Mouse (Mus musculus) CH12.LX (cell line): ENCODE measurements around the gene Gm5129. TPM values are rescaled to one million over a fixed set of nuclear protein-coding genes. Genes with fewer than 3 reads are reported as not detected.

ENCODE experiments used
- DNase-seq: peaks from one replicate; pipeline ENCODE4 v3.0.0-alpha.2; 2013; ENCODE audit errors: extremely low read depth
- H3K27ac ChIP-seq: 2 replicates; pipeline ENCODE4 v1.5.1; 2012; ENCODE audit warnings: low read depth, mild to moderate bottlenecking, control low read depth, moderate library complexity; ENCODE audit not compliant: insufficient read depth
- H3K27me3 ChIP-seq: replicated peaks from 2 replicates; pipeline ENCODE3; 2012; ENCODE audit warnings: inconsistent platforms
- H3K36me3 ChIP-seq, 2 experiments: replicated peaks in 1 of 2; 2 replicates each; pipeline versions ENCODE3 to v1.6.1; 2012; ENCODE audit warnings: inconsistent platforms in 1 of 2, low read length in 1 of 2, mild to moderate bottlenecking in 1 of 2, mixed read lengths in 1 of 2, moderate library complexity in 1 of 2; ENCODE audit not compliant: control insufficient read depth in 1 of 2, insufficient read depth in 1 of 2
- H3K4me1 ChIP-seq, 2 experiments: 2 replicates each; pipeline ENCODE4 v1.6.1; 2012; ENCODE audit warnings: inconsistent platforms in 1 of 2, moderate library complexity in 1 of 2; ENCODE audit not compliant: insufficient read depth in 2 of 2, control insufficient read depth in 1 of 2
- H3K4me2 ChIP-seq: 2 replicates; pipeline ENCODE4 v1.6.1; 2012; ENCODE audit warnings: low read depth, mild to moderate bottlenecking, control low read depth; ENCODE audit not compliant: poor library complexity, insufficient read depth, severe bottlenecking
- H3K4me3 ChIP-seq, 3 experiments: fragments of 150-350 bp in 1 of 3; sonication (generic) in 1 of 3; replicated peaks in 1 of 3; 2 replicates each; pipeline versions ENCODE3 to v1.5.1; 2011 to 2012; ENCODE audit warnings: low read depth in 2 of 3, low read length in 2 of 3, mild to moderate bottlenecking in 2 of 3, moderate library complexity in 2 of 3, control low read depth in 1 of 3, improper control_type of control experiment in 1 of 3, inconsistent platforms in 1 of 3, mixed read lengths in 1 of 3; ENCODE audit not compliant: poor library complexity in 1 of 3
- H3K79me2 ChIP-seq: replicated peaks from 2 replicates; pipeline ENCODE4 v1.6.1; 2012; ENCODE audit warnings: mild to moderate bottlenecking, moderate library complexity; ENCODE audit not compliant: control insufficient read depth, poor library complexity, insufficient read depth, severe bottlenecking; ENCODE audit errors: extremely low read depth
- H3K9ac ChIP-seq: 2 replicates; pipeline ENCODE4 v1.6.1; 2012; ENCODE audit warnings: low read depth, mild to moderate bottlenecking, control low read depth, moderate library complexity; ENCODE audit not compliant: insufficient read depth
- H3K9me3 ChIP-seq: replicated peaks from 2 replicates; pipeline ENCODE3; 2012; ENCODE audit warnings: low read length, inconsistent platforms, mixed read lengths
- BHLHE40 ChIP-seq: IDR thresholded peaks from 2 replicates; pipeline ENCODE4 v1.6.1; 2011; ENCODE audit warnings: mild to moderate bottlenecking, low read depth, low read length, improper control_type of control experiment
- CHD1 ChIP-seq: IDR thresholded peaks from 2 replicates; pipeline ENCODE4 v1.6.1; 2012; ENCODE audit warnings: low read depth, low read length, improper control_type of control experiment, inconsistent platforms
- CHD2 ChIP-seq: IDR thresholded peaks from 2 replicates; pipeline ENCODE4 v1.6.1; 2011; ENCODE audit warnings: low read length, improper control_type of control experiment
- ELF1 ChIP-seq: IDR thresholded peaks from 2 replicates; pipeline ENCODE4 v1.6.1; 2014; ENCODE audit warnings: low read depth, mild to moderate bottlenecking, inconsistent platforms, low read length, improper control_type of control experiment
- EP300 ChIP-seq: IDR thresholded peaks from 2 replicates; pipeline ENCODE4 v1.6.1; 2011; ENCODE audit warnings: low read length, improper control_type of control experiment
- GABPA ChIP-seq: IDR thresholded peaks from 2 replicates; pipeline ENCODE4 v1.6.1; 2012; ENCODE audit warnings: low read depth, low read length, improper control_type of control experiment, inconsistent platforms; ENCODE audit not compliant: insufficient replicate concordance
- HCFC1 ChIP-seq: IDR thresholded peaks from 2 replicates; pipeline ENCODE4 v1.6.1; 2012; ENCODE audit warnings: low read depth, mild to moderate bottlenecking, inconsistent platforms, low read length, improper control_type of control experiment
- JUN ChIP-seq: IDR thresholded peaks from 2 replicates; pipeline ENCODE4 v1.6.1; 2011; ENCODE audit warnings: low read depth, mild to moderate bottlenecking, low read length, improper control_type of control experiment, moderate library complexity; ENCODE audit not compliant: insufficient read depth
- JUND ChIP-seq: conservative IDR thresholded peaks from 2 replicates; pipeline ENCODE4 v1.6.1; 2011; ENCODE audit warnings: low read depth, low read length, improper control_type of control experiment
- KAT2A ChIP-seq: IDR thresholded peaks from 2 replicates; pipeline ENCODE4 v1.6.1; 2012; ENCODE audit warnings: low read length, improper control_type of control experiment, inconsistent platforms; ENCODE audit not compliant: insufficient replicate concordance
- MAFK ChIP-seq: IDR thresholded peaks from 2 replicates; pipeline ENCODE4 v1.6.1; 2011; ENCODE audit warnings: low read length, improper control_type of control experiment; ENCODE audit not compliant: insufficient replicate concordance
- MXI1 ChIP-seq: IDR thresholded peaks from 2 replicates; pipeline ENCODE4 v1.6.1; 2011; ENCODE audit warnings: mild to moderate bottlenecking, low read depth, low read length, improper control_type of control experiment
- MYC ChIP-seq: IDR thresholded peaks from 2 replicates; pipeline ENCODE4 v1.6.1; 2011; ENCODE audit warnings: low read depth, mild to moderate bottlenecking, improper control_type of control experiment, low read length
- NRF1 ChIP-seq: IDR thresholded peaks from 2 replicates; pipeline ENCODE4 v1.6.1; 2014; ENCODE audit warnings: low read depth, mild to moderate bottlenecking, inconsistent platforms, low read length, improper control_type of control experiment, moderate library complexity
- PAX5 ChIP-seq: IDR thresholded peaks from 2 replicates; pipeline ENCODE4 v1.6.1; 2012; ENCODE audit warnings: low read length, inconsistent platforms, mixed read lengths
- POLR2A ChIP-seq: IDR thresholded peaks from 2 replicates; pipeline ENCODE4 v1.6.1; 2011; ENCODE audit warnings: low read depth, mild to moderate bottlenecking, improper control_type of control experiment, low read length
- RAD21 ChIP-seq: IDR thresholded peaks from 2 replicates; pipeline ENCODE4 v1.6.1; 2011; ENCODE audit warnings: low read depth, mild to moderate bottlenecking, low read length, improper control_type of control experiment, moderate library complexity
- TBP ChIP-seq: conservative IDR thresholded peaks from 2 replicates; pipeline ENCODE4 v1.6.1; 2011; ENCODE audit warnings: low read depth, low read length, improper control_type of control experiment
- UBTF ChIP-seq: IDR thresholded peaks from 2 replicates; pipeline ENCODE4 v1.6.1; 2012; ENCODE audit warnings: low read depth, mild to moderate bottlenecking, inconsistent platforms, low read length, improper control_type of control experiment, moderate library complexity
- USF1 ChIP-seq: IDR thresholded peaks from 2 replicates; pipeline ENCODE4 v1.6.1; 2014; ENCODE audit warnings: low read depth, mild to moderate bottlenecking, inconsistent platforms, low read length, improper control_type of control experiment
- USF2 ChIP-seq: conservative IDR thresholded peaks from 2 replicates; pipeline ENCODE4 v1.6.1; 2011; ENCODE audit warnings: low read depth, low read length, improper control_type of control experiment
- ZC3H11A ChIP-seq: IDR thresholded peaks from 2 replicates; pipeline ENCODE4 v1.6.1; 2012; ENCODE audit warnings: low read depth, mild to moderate bottlenecking, inconsistent platforms, low read length, improper control_type of control experiment
- ZKSCAN1 ChIP-seq: IDR thresholded peaks from 2 replicates; pipeline ENCODE4 v1.6.1; 2012; ENCODE audit warnings: low read depth, inconsistent platforms, low read length, improper control_type of control experiment, borderline replicate concordance
- ZNF384 ChIP-seq: IDR thresholded peaks from 2 replicates; pipeline ENCODE4 v1.6.1; 2012; ENCODE audit warnings: low read depth, low read length, improper control_type of control experiment, inconsistent platforms
- dilution Hi-C: fragments of 300-500 bp; cut with MboI; formaldehyde crosslinking; loops from 2 replicates; pipeline ENCODE4 v1.14.3; 2020; ENCODE audit warnings: low sequenced_read_pairs; ENCODE audit not compliant: extremely low pct_unique_long_range_greater_than_20kb, extremely low pct_ligation_motif_present
- in situ Hi-C: fragments of 300-500 bp; cut with MboI; formaldehyde crosslinking; loops from 3 replicates; pipeline ENCODE4 v1.14.3; 2019; ENCODE audit warnings: low sequenced_read_pairs, low pct_ligation_motif_present, low pct_unique_long_range_greater_than_20kb, mixed read lengths
- polyA plus RNA-seq: library from polyadenylated mRNA; unstranded; fragments of >175 nt; gene quantifications from 2 replicates; pipeline ENCODE4 v1.2.1, GENCODE M21; 2012; ENCODE audit warnings: low read depth; ENCODE audit not compliant: insufficient read length
- total RNA-seq, 2 experiments: library from RNA; depleted of rRNA; stranded (reverse); fragments of 300-350 nt in 1 of 2; fragments of >200 nt in 1 of 2; gene quantifications; 2 replicates each; pipeline ENCODE4 v1.2.3; 2012 to 2014

Gene Gm5129
- total and polyA plus RNA-seq, 3 experiments = 1.3 TPM; not detected in 2

DNA sequence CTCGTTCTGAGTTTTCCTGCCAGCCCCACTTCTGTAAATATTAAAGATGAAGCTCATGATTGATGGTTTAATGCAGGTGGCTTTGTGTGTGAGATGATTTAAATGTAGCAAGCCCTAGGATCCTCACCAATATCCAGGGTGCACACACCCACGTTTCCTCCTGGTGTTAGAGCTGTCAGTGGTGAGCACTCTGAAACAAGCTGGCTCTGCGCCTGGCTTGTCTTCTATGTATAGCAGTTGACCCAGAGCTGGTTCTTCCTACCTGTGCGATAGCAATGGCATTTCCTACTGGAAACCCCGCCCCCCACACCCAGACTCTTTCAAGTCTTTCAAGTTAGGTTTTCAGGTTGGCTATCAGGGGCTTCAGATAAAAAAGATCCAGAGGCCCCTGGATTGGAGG is 39.7 kb upstream of the Gm5129 start:
- Histone ChIP-seq H3K36me3 (peaks cover 43 to 91% of the 10 kb centered on the region in 2 experiments), H3K79me2 (no peaks in the 10 kb centered on the region; the same call in 1 of the 2 replicates), H3K27ac (no peak overlapping the region), H3K4me3 (no peak overlapping the region), H3K4me2 (no peak overlapping the region), H3K9me3 (no peaks in the 10 kb centered on the region), H3K9ac (no peak overlapping the region), H3K27me3 (no peaks in the 10 kb centered on the region), H3K4me1 (peaks cover 4 to 23% of the 10 kb centered on the region in 2 experiments; a peak in 3 of 4 replicates)
- in situ Hi-C loops (no loop called here), dilution Hi-C loops (no loop called here)
- no peak for DNase-seq
- no peak for TF ChIP-seq GABPA
- TF ChIP-seq KAT2A = no peak
- TF ChIP-seq HCFC1 = no peak
- no peak for TF ChIP-seq USF1
- TF ChIP-seq PAX5 = no peak
- TF ChIP-seq USF2 = no peak
- TF ChIP-seq CHD2 = no peak
- TF ChIP-seq ZC3H11A = no peak
- no peak for TF ChIP-seq EP300
- TF ChIP-seq ELF1 = no peak

DNA sequence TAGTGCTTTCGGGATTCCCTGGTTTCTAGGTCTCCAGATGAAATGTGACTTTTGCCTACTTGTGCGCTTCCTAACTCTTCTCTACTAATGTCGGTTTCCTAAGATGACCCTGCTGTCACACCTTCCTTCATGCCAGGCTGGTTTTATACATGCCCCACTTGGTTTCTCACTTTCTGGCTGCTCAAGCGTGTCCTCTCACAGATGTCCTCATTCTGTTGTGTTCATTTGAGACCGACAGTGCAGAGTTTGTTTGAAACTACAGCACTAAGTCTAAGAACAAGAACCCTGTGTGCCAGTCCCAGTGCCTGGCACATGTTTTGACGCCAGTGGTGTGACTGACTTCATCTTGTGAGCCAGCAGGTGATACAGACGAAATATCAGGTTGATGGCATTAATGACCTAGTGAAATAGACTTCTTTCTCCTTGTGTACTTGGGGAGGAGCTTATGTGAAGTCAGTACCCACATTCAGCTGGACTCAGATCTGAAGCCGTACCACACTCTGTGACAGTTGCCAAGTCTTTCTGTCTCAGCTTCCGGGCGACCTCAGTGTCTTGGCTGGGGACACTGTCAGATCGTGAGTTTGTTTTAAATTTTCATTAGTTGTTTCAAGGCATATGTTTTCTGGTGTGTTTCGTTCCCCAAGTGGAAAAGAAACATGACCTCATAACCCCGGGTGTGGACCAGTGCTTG is 37.9 kb upstream of the Gm5129 start:
- TF ChIP-seq NRF1 (no peak), CHD1 (no peak), ZNF384 (no peak), ZKSCAN1 (no peak), ZC3H11A (no peak), RAD21 (no peak), MYC (no peak), BHLHE40 (no peak), JUN (no peak), EP300 (no peak), MXI1 (no peak), UBTF (no peak), JUND (no peak), POLR2A (no peak), TBP (no peak), ELF1 (no peak), MAFK (no peak)
- TF ChIP-seq, all 38 proteins: peak for 0
- dilution Hi-C loops = no loop called here
- peaks cover 43 to 90% of the 10 kb centered on the region in 2 experiments for H3K36me3 ChIP-seq

More for the DNA sequence above, 37.9 kb upstream of the Gm5129 start:
- Histone ChIP-seq H3K79me2 (no peaks in the 10 kb centered on the region; the same call in 1 of the 2 replicates), H3K4me1 (peaks cover 4 to 23% of the 10 kb centered on the region in 2 experiments; a peak in 3 of 4 replicates), H3K4me3 (no peak overlapping the region), H3K9me3 (no peaks in the 10 kb centered on the region), H3K27ac (no peak overlapping the region), H3K9ac (no peak overlapping the region), H3K27me3 (no peaks in the 10 kb centered on the region), H3K4me2 (no peak overlapping the region)
- no peak for DNase-seq
- in situ Hi-C loops = no loop called here
